Mouse (Mus musculus): Measurements from ENCODE around the gene Nxpe4.
"Not testable (repeated sequence)": the region's sequence is repeated elsewhere in the genome, so short reads cannot be mapped to it uniquely, and the experiment has no call there.

Gene Nxpe4

GRCm38 (mm10) chr9:48161505-48162192 is at the start of gene Nxpe4:
Nxpe4 (plus strand) TSS chr9:48162023.
- peak; percentile 35 for DNase-seq

- DNase-seq, result no peak
Measured at GRCm38 (mm10) chr9:48126815-48127214, 35.0 kb upstream of the Nxpe4 start.

- DNase-seq, result no peak
Measured at GRCm38 (mm10) chr9:48137507-48137906, 24.3 kb upstream of the Nxpe4 start.

GRCm38 (mm10) chr9:48140485-48141411 is 21.1 kb upstream of the Nxpe4 start:
- DNase-seq, result no peak

- DNase-seq, result no peak
Measured at GRCm38 (mm10) chr9:48142646-48143045, 19.2 kb upstream of the Nxpe4 start.

GRCm38 (mm10) chr9:48146761-48147160 is 15.1 kb upstream of the Nxpe4 start:
- DNase-seq, result no peak

GRCm38 (mm10) chr9:48166531-48166930 is 4.7 kb downstream of the Nxpe4 start:
- not testable (repeated sequence) for DNase-seq

GRCm38 (mm10) chr9:48176764-48177163 is 14.9 kb downstream of the Nxpe4 start:
- no peak for DNase-seq

GRCm38 (mm10) chr9:48181300-48181699 is 19.5 kb downstream of the Nxpe4 start:
- no peak for DNase-seq

- no peak for DNase-seq
Measured at GRCm38 (mm10) chr9:48182718-48183414, 21.0 kb downstream of the Nxpe4 start.

GRCm38 (mm10) chr9:48184319-48184718 is 22.5 kb downstream of the Nxpe4 start:
- no peak for DNase-seq

- DNase-seq, result no peak
Measured at GRCm38 (mm10) chr9:48188854-48189253, 27.0 kb downstream of the Nxpe4 start.

- no peak for DNase-seq
Measured at GRCm38 (mm10) chr9:48197458-48197884, 35.6 kb downstream of the Nxpe4 start.

GRCm38 (mm10) chr9:48210970-48211369 is 49.1 kb downstream of the Nxpe4 start:
- no peak for DNase-seq

- DNase-seq, result no peak
Measured at GRCm38 (mm10) chr9:48211912-48212311, 50.1 kb downstream of the Nxpe4 start.

- DNase-seq, result no peak
Measured at GRCm38 (mm10) chr9:48214751-48215150, 52.9 kb downstream of the Nxpe4 start.

GRCm38 (mm10) chr9:48216091-48217001 is 54.5 kb downstream of the Nxpe4 start:
- DNase-seq, result no peak

- no peak for DNase-seq
Measured at GRCm38 (mm10) chr9:48230706-48231105, 68.9 kb downstream of the Nxpe4 start.

- DNase-seq, result no peak
Measured at GRCm38 (mm10) chr9:48236455-48236854, 74.6 kb downstream of the Nxpe4 start.

- DNase-seq, result peak; percentile 36
Measured at GRCm38 (mm10) chr9:48238153-48238755, 76.4 kb downstream of the Nxpe4 start.

- no peak for DNase-seq
Measured at GRCm38 (mm10) chr9:48239461-48239860, 77.6 kb downstream of the Nxpe4 start.

GRCm38 (mm10) chr9:48240431-48240830 is 78.6 kb downstream of the Nxpe4 start:
- DNase-seq, result no peak
